Mouse (Mus musculus): Measurements from ENCODE around the gene Rps16. TPM values are rescaled to one million over a fixed set of nuclear protein-coding genes. Genes with fewer than 3 reads are reported as not detected.

The Rps16 gene
- polyA plus RNA-seq, 1 experiment from 2014 or later: 653 TPM

- ATAC-seq: peak; percentile 66
- H3K36me3 ChIP-seq (replicated peaks; ENCODE audit: insufficient read depth, low read length): peaks cover 52% of the 10 kb centered on the region
Observed at GRCm38 (mm10) chr7:28311151-28311925, 39.1 kb upstream of the Rps16 start.

GRCm38 (mm10) chr7:28311926-28312543 is 38.4 kb upstream of the Rps16 start, which contains the start of gene Timm50:
Gene Timm50, minus strand, starts transcription at chr7:28312072.
- Histone ChIP-seq H3K27me3 (ENCODE audit: insufficient read depth, low read length) (no peaks in the 10 kb centered on the region), H3K9me3 (ENCODE audit: low read length) (no peaks in the 10 kb centered on the region), H3K4me1 (ENCODE audit: insufficient read depth) (peaks cover 15% of the 10 kb centered on the region), H3K27ac (ENCODE audit: low read depth) (peak within 1 kb of the TSS; percentile 73), H3K36me3 (replicated peaks; ENCODE audit: insufficient read depth, low read length) (peaks cover 52% of the 10 kb centered on the region), H3K4me2 (ENCODE audit: low read depth, low read length) (peak within 1 kb of the TSS; percentile 91), H3K9ac (replicated peaks) (peak within 1 kb of the TSS; percentile 92), H3K4me3 (ENCODE audit: low read depth, low read length) (peak within 1 kb of the TSS; percentile 93)
- WGBS (ENCODE audit: insufficient replicate concordance): under 1% methylated on average over 37 of the region's 45 CpGs
- peak; percentile 97 for DNase-seq
- peak; percentile 98 for ATAC-seq
- 0 out of 2 replicates have a peak, but pooled peaks have one; percentile 18 for TF ChIP-seq EP300 (IDR thresholded peaks at IDR 0.05; ENCODE audit: low read depth)
- peak; percentile 20; the same call in 1 of the 2 replicates for TF ChIP-seq CTCF (IDR thresholded peaks at IDR 0.05; ENCODE audit: low read depth)

More at GRCm38 (mm10) chr7:28311151-28311925, 39.1 kb upstream of the Rps16 start:
- no peak for TF ChIP-seq CTCF (IDR thresholded peaks at IDR 0.05; ENCODE audit: low read depth)
- TF ChIP-seq EP300 (IDR thresholded peaks at IDR 0.05; ENCODE audit: low read depth): no peak
- H3K4me2 ChIP-seq (ENCODE audit: low read depth, low read length): peak overlapping the region; percentile 91
- peak overlapping the region; percentile 73 for H3K27ac ChIP-seq (ENCODE audit: low read depth)
- peaks cover 15% of the 10 kb centered on the region for H3K4me1 ChIP-seq (ENCODE audit: insufficient read depth)
- H3K4me3 ChIP-seq (ENCODE audit: low read depth, low read length): peak overlapping the region; percentile 93
- no peaks in the 10 kb centered on the region for H3K27me3 ChIP-seq (ENCODE audit: insufficient read depth, low read length)
- 2% methylated on average over 35 of the region's 35 CpGs for WGBS (ENCODE audit: insufficient replicate concordance)
- no peak for DNase-seq
- peak overlapping the region; percentile 92 for H3K9ac ChIP-seq (replicated peaks)
- no peaks in the 10 kb centered on the region for H3K9me3 ChIP-seq (ENCODE audit: low read length)

- WGBS (ENCODE audit: insufficient replicate concordance): 80% methylated on average over 3 of the region's 3 CpGs
- TF ChIP-seq CTCF (IDR thresholded peaks at IDR 0.05; ENCODE audit: low read depth) (no peak), EP300 (IDR thresholded peaks at IDR 0.05; ENCODE audit: low read depth) (no peak)
Observed at GRCm38 (mm10) chr7:28318036-28318435, 32.4 kb upstream of the Rps16 start.

GRCm38 (mm10) chr7:28318714-28319113 is 31.7 kb upstream of the Rps16 start:
- 95% methylated on average over 17 of the region's 17 CpGs for WGBS (ENCODE audit: insufficient replicate concordance)
- Histone ChIP-seq H3K27ac (ENCODE audit: low read depth) (no peak overlapping the region), H3K36me3 (replicated peaks; ENCODE audit: insufficient read depth, low read length) (peaks cover 92% of the 10 kb centered on the region), H3K27me3 (ENCODE audit: insufficient read depth, low read length) (no peaks in the 10 kb centered on the region), H3K4me3 (ENCODE audit: low read depth, low read length) (no peak overlapping the region), H3K9ac (replicated peaks) (no peak overlapping the region), H3K4me1 (ENCODE audit: insufficient read depth) (peaks cover 4% of the 10 kb centered on the region; the same call in 1 of the 2 replicates), H3K4me2 (ENCODE audit: low read depth, low read length) (no peak overlapping the region), H3K9me3 (ENCODE audit: low read length) (no peaks in the 10 kb centered on the region)
- ATAC-seq: no peak
- no peak for TF ChIP-seq EP300 (IDR thresholded peaks at IDR 0.05; ENCODE audit: low read depth)
- no peak for TF ChIP-seq CTCF (IDR thresholded peaks at IDR 0.05; ENCODE audit: low read depth)
- DNase-seq: no peak

More at GRCm38 (mm10) chr7:28318036-28318435, 32.4 kb upstream of the Rps16 start:
- ATAC-seq: no peak
- Histone ChIP-seq H3K4me2 (ENCODE audit: low read depth, low read length) (no peak overlapping the region), H3K4me1 (ENCODE audit: insufficient read depth) (peaks cover 4% of the 10 kb centered on the region; the same call in 1 of the 2 replicates), H3K36me3 (replicated peaks; ENCODE audit: insufficient read depth, low read length) (peaks cover 85% of the 10 kb centered on the region), H3K9me3 (ENCODE audit: low read length) (no peaks in the 10 kb centered on the region), H3K4me3 (ENCODE audit: low read depth, low read length) (no peak overlapping the region), H3K27ac (ENCODE audit: low read depth) (no peak overlapping the region), H3K27me3 (ENCODE audit: insufficient read depth, low read length) (no peaks in the 10 kb centered on the region), H3K9ac (replicated peaks) (no peak overlapping the region)
- DNase-seq: no peak

GRCm38 (mm10) chr7:28321974-28322720 is 28.3 kb upstream of the Rps16 start:
- H3K27me3 ChIP-seq (ENCODE audit: insufficient read depth, low read length): no peaks in the 10 kb centered on the region
- 68% methylated on average over 15 of the region's 15 CpGs for WGBS (ENCODE audit: insufficient replicate concordance)
- H3K9me3 ChIP-seq (ENCODE audit: low read length): no peaks in the 10 kb centered on the region
- peak; percentile 71 for DNase-seq
- peaks cover 4% of the 10 kb centered on the region; the same call in 1 of the 2 replicates for H3K4me1 ChIP-seq (ENCODE audit: insufficient read depth)
- TF ChIP-seq CTCF (IDR thresholded peaks at IDR 0.05; ENCODE audit: low read depth): no peak
- peak; percentile 11; the same call in 1 of the 2 replicates for TF ChIP-seq EP300 (IDR thresholded peaks at IDR 0.05; ENCODE audit: low read depth)
- peak; percentile 93 for ATAC-seq
- H3K4me3 ChIP-seq (ENCODE audit: low read depth, low read length): no peak overlapping the region
- peak overlapping the region; percentile 52; the same call in 1 of the 2 replicates for H3K27ac ChIP-seq (ENCODE audit: low read depth)
- no peak overlapping the region for H3K4me2 ChIP-seq (ENCODE audit: low read depth, low read length)
- peaks cover 94% of the 10 kb centered on the region for H3K36me3 ChIP-seq (replicated peaks; ENCODE audit: insufficient read depth, low read length)
- no peak overlapping the region for H3K9ac ChIP-seq (replicated peaks)

Data from liver, postnatal 0 days (tissue).